Mouse (Mus musculus): ENCODE results near the gene Adipor2. TPM values are rescaled to one million over a fixed set of nuclear protein-coding genes. Genes with fewer than 3 reads are reported as not detected.

Gene Adipor2
- polyA plus RNA-seq, 1 experiment: 52.4 TPM

DNA sequence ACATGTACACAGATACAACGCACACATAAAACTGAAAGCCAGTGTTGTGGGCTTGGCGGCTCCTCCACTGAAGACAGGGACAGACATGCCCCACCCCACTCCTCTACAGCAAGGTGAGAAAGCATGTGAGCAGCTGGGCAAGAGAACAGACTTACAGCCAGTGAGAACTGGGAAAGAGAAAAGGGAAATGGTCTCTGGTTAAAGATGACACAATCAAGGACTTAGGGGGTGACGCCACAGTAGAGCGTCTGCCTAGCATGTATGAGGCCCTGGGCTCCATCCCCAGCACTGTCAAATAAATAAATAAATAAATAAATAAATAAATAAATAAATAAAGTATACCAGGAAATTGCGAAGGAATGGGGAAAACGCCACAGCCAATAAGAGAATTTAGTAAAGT lies 114.2 kb downstream of the Adipor2 start:
- TF ChIP-seq POLR2A (IDR thresholded peaks at IDR 0.05; ENCODE audit: borderline replicate concordance, insufficient read depth, low read length) (no peak), CTCF (IDR thresholded peaks at IDR 0.05; ENCODE audit: borderline replicate concordance, insufficient read depth, low read depth, low read length) (no peak)
- 98% methylated on average over 6 of the region's 6 CpGs for WGBS
- DNase-seq: no peak
- no peaks in the 10 kb centered on the region for H3K27me3 ChIP-seq (ENCODE audit: control insufficient read depth, insufficient read depth, low read length)
- H3K4me1 ChIP-seq (ENCODE audit: control insufficient read depth, insufficient read depth, low read length): peaks cover 19% of the 10 kb centered on the region
- no peak overlapping the region for H3K4me3 ChIP-seq (replicated peaks; ENCODE audit: insufficient read depth, low read depth, low read length)
- no peak overlapping the region for H3K27ac ChIP-seq (ENCODE audit: insufficient read depth, low read length)

Other genes with a start within 250 kb of the Adipor2 start
- 22.7 and 25.3 TPM in 2 replicates for gene Dcp1b, start 242.5 kb downstream of the Adipor2 start, polyA plus RNA-seq (2012; rRNA removed)
- 16.7 and 17.8 TPM in 2 replicates for gene Cacna1c, start 221.3 kb downstream of the Adipor2 start, polyA plus RNA-seq (2012; rRNA removed)
- 3.2 and 3.6 TPM in 2 replicates for gene Cacna2d4, start 181.2 kb downstream of the Adipor2 start, polyA plus RNA-seq (2012; rRNA removed)
- 35.3 and 38.5 TPM in 2 replicates for gene Lrtm2, start 86.9 kb downstream of the Adipor2 start, polyA plus RNA-seq (2012; rRNA removed)
- gene Fbxl14, start 62.0 kb upstream of the Adipor2 start, polyA plus RNA-seq (2012; rRNA removed): 34.1 TPM in 2 replicates
- gene Wnt5b, start 126.6 kb upstream of the Adipor2 start, polyA plus RNA-seq (2012; rRNA removed): 1.9 and 2.0 TPM in 2 replicates